Mouse (Mus musculus): Measurements from ENCODE around the gene Klhl42. TPM values are rescaled to one million over a fixed set of nuclear protein-coding genes. Genes with fewer than 3 reads are reported as not detected.
A peak's percentile ranks its signal among the peaks of the same experiment; 100 is the strongest.

Klhl42 gene
- polyA plus RNA-seq, 2 experiments from 2014 or later = 18.0 to 21.9 TPM

DNA sequence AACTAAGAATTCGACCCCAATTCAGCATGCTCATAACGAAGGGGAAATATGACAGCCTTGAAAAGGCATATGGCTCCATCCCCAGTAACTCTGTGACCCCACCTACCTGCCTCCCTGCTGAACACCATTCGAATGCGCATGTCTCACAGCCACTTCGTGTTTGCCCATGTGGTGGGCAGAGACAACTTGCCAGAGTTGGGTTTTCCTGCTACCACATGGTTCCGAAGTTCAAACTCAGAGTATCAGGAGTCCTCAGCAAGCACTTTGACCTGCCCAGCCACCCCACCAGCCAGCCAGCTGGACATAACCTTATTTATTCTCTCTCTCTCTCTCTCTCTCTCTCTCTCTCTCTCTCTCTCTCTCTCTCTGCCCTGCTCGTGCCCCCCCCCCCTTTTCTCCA lies 3.4 kb upstream of the Klhl42 start:
- no peak for ATAC-seq

DNA sequence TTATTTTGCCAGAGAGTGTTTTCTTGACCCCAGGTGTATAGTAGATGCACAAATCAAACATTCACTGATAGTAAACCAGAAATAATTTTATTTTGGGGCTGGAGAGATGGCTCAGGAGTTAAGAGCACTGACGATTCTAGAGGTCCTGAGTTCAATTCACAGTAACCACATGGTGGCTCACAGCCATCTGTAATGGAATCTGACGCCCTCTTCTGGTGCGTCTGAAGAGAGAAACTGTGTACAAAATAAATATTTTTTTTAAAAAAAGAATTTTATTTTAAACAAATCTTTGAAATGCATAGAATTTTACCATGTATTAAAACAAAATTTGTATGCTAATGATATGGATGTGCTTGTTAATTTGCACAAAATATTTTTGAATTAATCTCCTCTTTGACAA lies 2.7 kb upstream of the Klhl42 start:
- no peak for ATAC-seq

DNA sequence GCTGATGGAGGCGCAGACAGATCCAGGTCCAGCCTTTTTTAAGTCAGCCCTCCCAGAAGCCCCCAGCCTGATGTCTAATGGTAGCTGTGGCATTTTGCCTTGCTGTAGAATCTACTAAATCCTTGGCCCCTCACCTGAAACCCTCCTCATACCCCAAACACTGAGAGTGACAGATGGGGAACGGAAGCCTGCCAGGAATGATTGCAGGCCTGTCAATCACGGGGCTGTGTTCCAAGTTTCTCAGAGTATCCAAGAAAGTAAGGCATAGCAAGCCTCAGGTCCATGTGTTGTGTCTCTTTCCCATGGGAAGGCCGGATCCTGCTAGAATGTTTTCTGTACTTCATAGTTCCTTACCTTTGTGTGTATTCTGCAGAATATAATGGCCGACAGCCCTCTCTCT lies 988 bp upstream of the Klhl42 start:
- no peak for ATAC-seq

DNA sequence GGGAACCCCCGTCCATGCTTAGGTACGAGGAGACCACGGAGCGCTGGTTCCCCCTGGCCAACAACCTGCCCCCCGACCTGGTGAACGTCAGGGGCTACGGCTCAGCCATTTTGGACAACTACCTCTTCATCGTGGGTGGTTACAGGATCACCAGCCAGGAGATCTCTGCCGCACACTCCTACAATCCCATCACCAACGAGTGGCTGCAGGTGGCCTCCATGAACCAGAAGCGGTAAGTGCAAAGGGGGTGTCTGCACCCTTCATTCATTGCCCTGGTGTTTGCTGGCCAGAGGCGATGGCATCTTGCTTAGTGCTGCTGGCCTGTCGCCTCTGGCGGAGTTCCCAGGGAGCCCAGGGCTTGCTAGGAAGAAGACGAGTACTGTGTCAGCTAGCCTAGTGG lies 957 bp downstream of the Klhl42 start:
- no peak for ATAC-seq

- no peak for ATAC-seq
These were observed 3.6 kb downstream of the Klhl42 start for GRCm38 (mm10) chr6:147094771-147095170.

- no peak for ATAC-seq
These were observed 4.9 kb downstream of the Klhl42 start for GRCm38 (mm10) chr6:147096109-147096508.

GRCm38 (mm10) chr6:147096934-147097333 lies 5.8 kb downstream of the Klhl42 start:
- no peak for ATAC-seq

GRCm38 (mm10) chr6:147097346-147097929 lies 6.3 kb downstream of the Klhl42 start:
- ATAC-seq = no peak

GRCm38 (mm10) chr6:147099458-147100277 lies 8.5 kb downstream of the Klhl42 start:
- peak; percentile 93 for ATAC-seq

DNA sequence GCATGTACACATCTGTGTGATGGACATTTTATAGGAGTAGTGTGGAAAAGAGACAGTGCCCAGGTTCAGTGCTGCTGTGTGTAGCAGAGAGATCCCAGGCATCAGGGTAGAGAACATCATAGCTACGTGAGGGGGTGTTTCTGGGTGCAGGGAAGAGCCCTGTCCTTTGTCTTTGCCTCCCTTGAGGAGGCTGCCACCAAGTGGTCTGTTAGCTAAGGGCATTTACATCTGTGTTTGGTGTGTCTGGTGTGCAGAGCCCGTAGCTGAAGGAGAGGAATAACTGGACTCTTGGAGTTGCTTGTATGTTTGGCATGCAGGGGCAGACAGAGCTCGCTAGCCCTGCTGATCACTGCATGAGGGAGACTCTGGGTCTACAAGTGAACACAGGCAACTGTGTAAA lies 11.1 kb downstream of the Klhl42 start:
- ATAC-seq = no peak

GRCm38 (mm10) chr6:147105529-147105928 lies 14.3 kb downstream of the Klhl42 start:
- ATAC-seq = no peak

DNA sequence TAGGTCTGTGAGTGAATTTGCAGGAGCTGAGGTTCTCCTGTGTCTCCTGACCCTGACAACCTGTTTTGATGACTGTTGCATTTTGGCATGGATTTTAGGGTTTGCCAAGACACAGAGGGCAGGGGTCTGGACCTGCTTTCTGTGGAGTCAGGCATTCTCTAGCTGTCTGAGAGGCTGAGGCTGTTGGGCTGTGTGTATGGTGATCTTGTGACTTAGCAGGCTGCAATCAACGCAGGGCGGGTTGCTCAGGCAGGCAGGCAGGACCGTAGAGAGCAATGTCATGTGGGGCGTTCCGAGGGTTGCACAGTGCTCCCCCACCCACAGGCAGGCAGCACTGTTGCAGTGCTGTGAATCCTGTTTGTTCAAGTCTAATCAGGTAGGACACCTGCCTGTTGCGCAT lies 15.5 kb downstream of the Klhl42 start:
- ATAC-seq = no peak

DNA sequence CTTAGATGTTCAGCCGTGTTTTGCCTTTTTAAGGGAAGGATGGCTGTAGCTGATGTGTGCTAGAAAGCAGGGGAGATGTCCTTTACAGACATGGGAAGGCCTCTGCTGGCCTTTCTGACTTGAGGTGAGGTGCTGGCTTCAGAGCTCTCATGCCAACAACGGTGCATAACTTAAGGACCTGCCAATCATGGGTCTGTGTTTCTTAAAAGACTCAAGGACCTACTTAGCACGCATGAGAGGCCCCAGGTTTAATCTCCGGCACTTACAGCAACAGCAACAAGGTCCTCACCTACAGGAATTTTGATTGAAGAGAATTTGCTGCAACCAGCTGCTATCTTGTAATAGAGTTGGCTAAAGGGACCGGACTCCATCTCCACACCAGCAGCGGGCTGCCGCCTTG lies 18.1 kb downstream of the Klhl42 start:
- ATAC-seq = no peak

GRCm38 (mm10) chr6:147116579-147116978 lies 25.4 kb downstream of the Klhl42 start:
- ATAC-seq = peak; percentile 70

- no peak for ATAC-seq
These were observed 26.6 kb downstream of the Klhl42 start for GRCm38 (mm10) chr6:147117764-147118163.

GRCm38 (mm10) chr6:147118190-147118589 lies 27.0 kb downstream of the Klhl42 start:
- ATAC-seq = no peak

DNA sequence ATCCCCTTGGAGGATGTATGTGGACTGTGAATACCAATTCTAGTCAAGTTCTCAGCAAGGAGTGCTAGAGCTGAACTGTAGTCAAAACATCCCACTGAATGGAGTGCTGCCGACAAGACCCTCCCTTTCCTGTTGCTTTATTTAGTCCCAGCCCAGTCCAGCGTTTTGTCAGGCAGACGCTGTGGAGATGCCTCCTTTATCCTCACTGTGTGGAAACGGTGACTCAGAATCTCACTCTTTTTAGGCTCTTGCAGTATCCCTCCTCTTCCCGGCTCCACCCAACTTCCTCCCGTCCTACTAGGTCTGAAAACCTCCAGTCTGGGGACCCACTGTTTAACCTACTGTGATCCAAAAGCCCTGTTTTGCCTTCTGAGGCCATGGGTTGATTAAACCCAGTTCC lies 30.1 kb downstream of the Klhl42 start:
- ATAC-seq = no peak

GRCm38 (mm10) chr6:147127239-147127638 lies 36.1 kb downstream of the Klhl42 start:
- ATAC-seq = no peak

DNA sequence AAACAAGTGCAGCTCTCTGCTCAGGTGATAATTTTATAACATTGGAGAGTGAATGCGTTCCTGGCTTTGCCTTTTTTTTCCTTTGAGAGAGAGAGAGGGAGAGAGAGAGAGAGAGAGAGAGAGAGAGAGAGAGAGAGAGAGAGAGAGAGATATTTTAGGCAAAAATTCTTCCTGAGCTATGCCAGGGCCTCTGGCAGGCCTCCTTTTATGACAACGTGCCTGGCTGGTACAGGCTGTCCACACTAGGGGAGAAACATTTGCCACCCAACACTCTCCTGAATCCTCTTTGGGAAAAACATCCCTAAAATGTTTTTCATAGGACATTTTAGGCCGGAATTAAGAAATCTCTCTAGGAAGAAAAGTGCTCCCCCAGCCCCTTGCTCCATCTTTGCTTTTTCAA lies 47.1 kb downstream of the Klhl42 start:
- no peak for ATAC-seq

GRCm38 (mm10) chr6:147140600-147141154 lies 49.5 kb downstream of the Klhl42 start:
- no peak for ATAC-seq

DNA sequence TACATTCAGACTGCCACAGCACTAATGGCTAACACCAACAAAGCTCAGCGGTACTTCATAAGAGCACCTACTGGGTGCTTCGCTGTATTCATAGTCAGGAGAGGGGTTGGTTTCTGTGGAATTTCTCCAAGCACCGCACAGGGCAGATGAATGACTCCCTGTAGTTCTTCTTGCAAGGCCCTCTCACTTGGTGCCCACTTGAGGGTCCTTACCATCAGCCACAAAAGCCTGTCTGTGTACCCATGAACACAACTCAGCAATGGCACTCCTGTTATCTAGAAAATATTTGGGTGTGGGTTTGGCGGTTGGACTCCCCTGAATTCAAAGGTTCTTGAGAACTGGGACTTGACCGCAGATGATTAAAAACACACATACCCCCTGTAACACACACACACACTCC lies 53.5 kb downstream of the Klhl42 start:
- ATAC-seq = no peak

DNA sequence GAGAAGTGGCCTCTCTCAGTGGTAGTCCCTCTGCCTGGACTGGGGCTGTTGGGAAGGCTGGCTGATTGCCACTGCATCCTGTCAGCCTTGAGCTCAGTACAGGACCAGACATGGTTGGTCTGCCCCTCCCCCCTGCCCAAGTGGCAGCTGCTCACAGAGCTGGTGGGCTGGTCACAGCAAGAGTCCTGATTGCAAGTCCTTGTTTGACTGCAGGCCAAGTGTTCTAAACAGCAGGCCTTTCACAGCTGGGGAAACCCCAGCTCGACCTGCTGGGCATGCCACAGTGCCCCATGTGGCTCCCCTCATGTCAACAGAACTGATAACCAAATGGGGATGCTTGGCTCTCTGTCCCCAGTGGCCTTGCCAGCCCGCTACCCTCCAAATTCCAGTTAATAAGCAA lies 54.1 kb downstream of the Klhl42 start:
- no peak for ATAC-seq

DNA sequence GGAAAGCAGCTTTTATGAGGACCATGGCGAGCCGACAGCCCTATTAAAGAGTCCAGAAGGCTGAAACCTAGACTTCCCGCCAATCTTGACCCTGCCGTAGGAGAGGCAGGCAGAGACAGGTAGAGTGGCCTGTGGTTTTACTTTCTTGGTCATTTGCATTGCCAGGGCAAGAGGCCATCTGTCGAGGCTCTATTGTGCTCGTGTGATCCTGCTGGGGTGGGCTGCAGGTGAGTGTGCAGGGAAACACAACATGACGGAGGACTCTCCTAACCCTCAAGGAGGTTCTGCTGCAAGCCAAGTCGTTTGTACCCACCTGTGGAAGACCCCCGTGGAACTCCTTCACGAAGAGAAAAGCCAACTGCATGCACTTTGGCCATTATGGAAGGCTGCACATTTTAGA lies 54.6 kb downstream of the Klhl42 start:
- no peak for ATAC-seq

- no peak for ATAC-seq
These were observed 59.9 kb downstream of the Klhl42 start for GRCm38 (mm10) chr6:147151069-147151468.

Measured in activated CD4-positive, CD25-positive, alpha-beta regulatory T cell, adult 4 months (primary cell).